Mouse (Mus musculus) layer of hippocampus, adult 9-11 months (tissue): Measurements from ENCODE around the gene Nsun2.
A peak's percentile ranks its signal among the peaks of the same experiment; 100 is the strongest.

Experiments used
- DNase-seq: peaks from one replicate; pipeline ENCODE4 v3.0.0; 2022

Nsun2 gene

GRCm38 (mm10) chr13:69533405-69534333, at the start of gene Nsun2:
TSS of gene Nsun2 (plus strand) at chr13:69533746.
- peak; percentile 61 for DNase-seq

GRCm38 (mm10) chr13:69485326-69485725, 48.2 kb upstream of the Nsun2 start:
- DNase-seq: no peak

- DNase-seq: no peak
Measured at GRCm38 (mm10) chr13:69485833-69486232, 47.7 kb upstream of the Nsun2 start.

GRCm38 (mm10) chr13:69487108-69487507, 46.4 kb upstream of the Nsun2 start:
- no peak for DNase-seq

GRCm38 (mm10) chr13:69487611-69488275, 45.8 kb upstream of the Nsun2 start:
- DNase-seq: no peak

GRCm38 (mm10) chr13:69488565-69489255, 44.8 kb upstream of the Nsun2 start:
- no peak for DNase-seq

GRCm38 (mm10) chr13:69489777-69490176, 43.8 kb upstream of the Nsun2 start:
- no peak for DNase-seq

GRCm38 (mm10) chr13:69492876-69493463, 40.6 kb upstream of the Nsun2 start:
- peak; percentile 70 for DNase-seq

- no peak for DNase-seq
Measured at GRCm38 (mm10) chr13:69498276-69498675, 35.3 kb upstream of the Nsun2 start.

- DNase-seq: no peak
Measured at GRCm38 (mm10) chr13:69502157-69502750, 31.3 kb upstream of the Nsun2 start.

- DNase-seq: no peak
Measured at GRCm38 (mm10) chr13:69502863-69503262, 30.7 kb upstream of the Nsun2 start.

- no peak for DNase-seq
Measured at GRCm38 (mm10) chr13:69506341-69507086, 27.0 kb upstream of the Nsun2 start.

GRCm38 (mm10) chr13:69507666-69508065, 25.9 kb upstream of the Nsun2 start:
- no peak for DNase-seq

- no peak for DNase-seq
Measured at GRCm38 (mm10) chr13:69509391-69510244, 23.9 kb upstream of the Nsun2 start.

GRCm38 (mm10) chr13:69515091-69515490, 18.5 kb upstream of the Nsun2 start:
- no peak for DNase-seq

- DNase-seq: no peak
Measured at GRCm38 (mm10) chr13:69517445-69517844, 16.1 kb upstream of the Nsun2 start.

- DNase-seq: no peak
Measured at GRCm38 (mm10) chr13:69519137-69519536, 14.4 kb upstream of the Nsun2 start.

GRCm38 (mm10) chr13:69522161-69522791, 11.3 kb upstream of the Nsun2 start:
- DNase-seq: peak; percentile 52

- DNase-seq: no peak
Measured at GRCm38 (mm10) chr13:69523444-69524157, 9.9 kb upstream of the Nsun2 start.

GRCm38 (mm10) chr13:69524158-69524530, 9.4 kb upstream of the Nsun2 start:
- no peak for DNase-seq
